Mouse (Mus musculus) fat pad, adult 2 months (tissue): ENCODE measurements around the gene Tmem163.

Experiments
- DNase-seq: peaks from one replicate; pipeline ENCODE4 v3.0.0-alpha.2; 2011; ENCODE audit warnings: low read depth, low spot score; ENCODE audit errors: extremely low read depth

Tmem163 gene

DNA sequence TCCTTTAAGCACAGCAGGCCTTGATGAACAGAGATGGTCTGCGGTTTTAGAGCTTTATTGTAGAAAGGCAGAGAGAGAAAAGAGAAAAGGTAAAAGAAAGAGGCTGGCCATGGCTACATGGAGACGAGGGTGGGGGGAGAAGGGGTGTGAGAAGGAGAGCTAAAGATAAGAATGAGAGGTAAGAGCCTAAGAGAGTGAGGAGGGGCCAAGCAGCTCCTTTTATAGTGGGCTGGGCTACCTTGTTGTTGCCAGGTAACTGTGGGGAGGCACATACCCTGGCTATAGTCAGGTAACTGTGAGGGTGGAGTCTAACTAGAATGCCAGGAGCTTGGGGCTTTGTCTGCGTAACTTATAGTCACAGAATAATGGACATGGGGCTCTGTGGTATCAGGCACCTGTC is 110.7 kb downstream of the Tmem163 start:
- DNase-seq = no peak

DNA sequence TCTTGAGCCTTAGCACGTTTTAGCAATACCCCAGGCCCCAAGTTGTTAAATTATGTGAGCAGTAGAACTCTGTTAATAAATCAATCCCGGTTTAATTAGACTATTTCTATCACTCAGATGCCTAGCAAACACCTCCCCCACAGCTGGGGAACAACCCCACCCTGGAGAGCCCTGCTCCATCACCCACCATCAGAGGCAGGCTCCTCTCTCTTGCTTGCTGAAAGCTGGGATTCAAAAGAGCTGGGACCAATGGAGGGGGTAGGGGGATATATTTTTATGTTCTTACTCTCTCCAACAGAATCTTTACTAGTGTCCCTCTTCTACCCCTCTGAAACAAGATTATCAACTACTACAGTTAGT is 122.9 kb downstream of the Tmem163 start:
- no peak for DNase-seq

DNA sequence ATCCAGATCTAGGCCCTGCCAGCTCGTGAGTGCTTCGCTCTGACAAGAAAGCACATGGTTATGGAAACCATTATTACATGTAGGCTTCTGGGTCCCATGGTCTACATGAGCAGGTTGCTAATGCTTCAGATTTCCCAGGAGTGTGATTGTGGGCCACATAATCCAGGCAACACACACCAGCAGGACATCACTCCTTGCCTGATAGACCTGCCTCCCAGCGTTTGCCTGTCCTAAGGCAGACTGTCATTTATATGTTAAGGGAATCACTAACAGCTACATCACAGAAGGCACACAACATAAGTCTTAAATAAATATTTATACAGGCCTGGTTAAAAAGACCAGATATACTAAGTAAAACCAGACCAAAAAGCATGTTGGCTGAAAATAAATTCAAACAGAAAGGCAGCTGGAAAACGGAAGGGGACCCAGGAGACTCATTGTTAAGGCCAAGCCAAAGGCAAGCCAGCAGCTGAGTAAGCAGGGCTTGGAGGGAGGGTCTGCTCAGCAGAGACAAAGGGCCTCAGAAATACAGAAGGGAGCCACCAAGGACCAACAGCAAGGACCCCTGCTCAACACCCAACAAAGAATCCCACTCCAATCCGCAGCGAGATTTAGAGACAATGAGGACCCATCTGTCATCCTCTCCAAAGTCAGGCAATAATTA is 123.4 kb downstream of the Tmem163 start:
- DNase-seq = no peak

DNA sequence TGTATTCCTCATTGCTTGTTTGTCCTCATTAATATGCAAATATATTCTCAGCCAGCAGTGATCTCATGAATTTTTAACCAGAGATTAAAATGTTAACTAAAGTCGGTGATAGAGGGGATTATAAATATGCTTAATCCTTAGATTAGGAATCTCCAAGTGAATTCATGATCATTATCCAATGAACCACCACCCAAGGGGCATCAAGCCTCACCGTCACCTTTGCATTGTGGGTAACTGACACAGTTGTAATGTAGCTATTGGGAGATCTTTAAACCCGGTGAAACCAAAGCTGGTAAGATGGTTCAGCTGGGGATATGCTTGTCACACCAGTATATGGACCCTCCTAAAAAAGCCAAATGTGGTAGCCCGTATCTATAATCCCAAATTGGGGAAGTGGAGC is 131.3 kb downstream of the Tmem163 start:
- no peak for DNase-seq

DNA sequence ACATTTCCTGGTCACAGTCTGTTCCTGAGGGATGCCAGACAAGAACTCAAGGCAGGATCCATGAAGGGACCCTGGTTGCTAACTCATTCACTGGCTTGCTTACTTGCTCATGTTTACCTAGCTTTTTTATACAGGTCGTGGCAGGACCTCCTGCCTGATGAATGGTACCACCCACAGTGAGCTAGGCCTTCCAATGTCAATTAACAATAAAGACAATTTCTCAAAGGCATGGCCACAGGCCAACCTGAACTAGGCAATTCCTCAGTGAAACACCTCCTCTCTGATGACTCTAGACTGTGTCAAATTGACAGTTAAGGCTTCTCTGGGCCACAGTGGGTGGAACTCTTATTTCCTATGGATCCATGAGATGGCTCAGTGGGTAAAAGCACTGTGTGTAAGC is 136.6 kb downstream of the Tmem163 start:
- no peak for DNase-seq

DNA sequence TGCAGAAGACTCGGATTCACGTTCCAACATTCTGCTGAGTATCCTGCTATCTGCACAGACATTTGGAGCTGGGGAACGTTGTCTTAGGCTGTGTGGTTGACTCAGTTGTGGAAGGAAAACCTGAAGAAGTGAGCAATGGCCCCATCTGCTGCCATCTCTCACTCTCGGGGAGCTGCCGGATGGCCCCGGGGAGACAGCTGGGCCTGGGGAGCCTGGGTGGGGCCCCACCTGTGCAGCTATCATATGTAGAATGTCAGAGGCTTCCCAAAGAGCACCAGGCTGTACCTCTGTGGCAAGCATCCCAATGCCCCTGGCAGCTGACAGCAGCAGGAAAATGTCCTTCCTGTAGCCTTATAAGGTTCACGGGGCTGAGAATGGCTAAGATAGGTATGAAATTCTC is 137.4 kb downstream of the Tmem163 start:
- no peak for DNase-seq

DNA sequence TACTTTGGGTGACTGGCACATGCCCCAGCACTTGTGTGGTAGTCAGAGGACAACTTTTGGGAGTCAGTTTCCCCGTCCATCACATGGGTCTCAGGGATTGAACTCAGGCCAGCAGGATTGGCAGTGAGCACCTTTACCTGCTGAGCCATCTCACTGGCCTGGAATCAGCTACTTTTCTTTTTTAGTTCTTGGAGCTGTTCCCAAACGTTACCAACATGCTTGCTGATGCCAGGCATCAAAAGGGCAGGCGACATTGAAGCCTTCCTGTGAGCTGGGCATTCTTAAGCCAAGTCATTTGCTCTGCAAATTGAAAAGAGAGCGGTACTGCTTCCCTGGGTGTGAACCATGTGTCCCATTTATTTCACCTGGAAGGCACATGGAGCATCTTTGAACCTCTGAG is 137.8 kb downstream of the Tmem163 start:
- DNase-seq = no peak

DNA sequence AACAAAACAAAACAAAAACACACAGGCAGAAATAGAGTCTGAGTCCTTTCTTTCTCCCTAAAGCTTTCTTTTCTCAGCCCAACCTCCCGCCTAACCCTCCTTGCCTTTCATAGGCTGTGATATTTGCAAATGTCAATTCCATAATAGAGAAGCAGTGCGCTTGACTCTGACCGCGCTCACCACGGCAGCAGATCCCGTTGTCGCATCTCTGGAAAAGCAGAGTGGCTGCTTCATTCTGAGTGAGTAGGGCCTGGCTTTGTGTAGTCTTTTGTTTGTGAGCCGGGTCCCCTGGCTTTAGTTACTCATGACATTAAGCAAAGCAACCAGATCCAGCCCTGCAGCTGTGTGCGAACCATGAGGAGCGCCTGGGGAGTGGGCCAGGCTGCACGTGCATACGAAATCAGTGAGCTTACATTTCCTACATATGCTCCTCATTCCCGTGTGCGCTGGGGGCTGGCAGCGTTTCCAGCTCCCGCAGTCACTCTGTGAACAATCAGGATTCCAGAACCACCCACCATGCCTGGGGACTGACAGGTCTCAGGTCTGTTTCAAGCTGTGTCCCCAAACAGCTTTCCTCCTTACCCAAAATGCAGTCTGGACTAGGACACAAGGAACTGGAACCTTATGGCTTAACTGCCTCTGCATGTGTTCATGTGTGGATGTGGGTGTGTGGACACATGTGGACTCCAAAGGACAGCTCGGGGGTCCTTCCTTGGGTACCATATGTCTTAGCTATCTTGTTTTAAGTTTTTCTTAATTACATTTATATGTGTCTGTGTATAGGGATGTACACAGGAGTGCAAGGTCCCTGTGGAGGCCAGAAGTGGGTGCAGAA is 141.9 kb downstream of the Tmem163 start:
- DNase-seq = no peak

DNA sequence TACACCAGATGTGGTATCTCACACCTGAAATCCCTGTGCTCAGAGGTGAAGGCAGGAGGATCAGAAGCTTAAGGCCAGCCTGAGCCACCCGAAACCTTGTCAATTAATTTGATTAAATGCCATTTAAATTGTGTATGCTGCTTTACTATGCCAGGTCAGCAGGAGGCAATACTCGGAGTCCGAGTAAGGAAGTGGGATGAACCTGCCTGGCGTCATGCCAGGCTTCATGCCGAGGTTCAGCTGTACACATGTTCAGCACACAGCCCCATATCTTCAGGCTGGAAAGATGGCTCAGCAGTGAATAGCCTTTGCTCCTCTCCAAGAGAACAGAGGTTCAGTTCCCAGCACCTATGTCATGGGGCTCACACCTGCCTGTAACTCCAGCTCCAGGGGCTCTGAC is 142.9 kb downstream of the Tmem163 start:
- no peak for DNase-seq

DNA sequence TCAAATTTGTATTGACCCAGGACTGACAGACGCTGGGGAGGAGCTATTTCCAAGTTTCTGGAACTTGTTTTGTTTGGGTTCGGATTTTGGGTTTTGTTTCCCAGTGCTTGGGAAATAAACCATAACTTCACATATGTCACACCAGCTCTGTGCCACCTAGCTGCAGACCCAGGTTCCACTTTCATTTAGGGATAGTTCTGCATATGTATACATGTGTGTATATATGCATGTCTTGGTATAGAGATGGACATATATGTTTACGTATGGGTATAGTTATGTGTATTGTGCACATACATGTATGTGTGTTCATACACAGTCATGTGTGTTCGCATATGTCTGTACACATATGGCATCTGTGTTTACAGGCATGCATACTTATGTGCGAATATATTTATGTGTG is 147.6 kb downstream of the Tmem163 start:
- no peak for DNase-seq

DNA sequence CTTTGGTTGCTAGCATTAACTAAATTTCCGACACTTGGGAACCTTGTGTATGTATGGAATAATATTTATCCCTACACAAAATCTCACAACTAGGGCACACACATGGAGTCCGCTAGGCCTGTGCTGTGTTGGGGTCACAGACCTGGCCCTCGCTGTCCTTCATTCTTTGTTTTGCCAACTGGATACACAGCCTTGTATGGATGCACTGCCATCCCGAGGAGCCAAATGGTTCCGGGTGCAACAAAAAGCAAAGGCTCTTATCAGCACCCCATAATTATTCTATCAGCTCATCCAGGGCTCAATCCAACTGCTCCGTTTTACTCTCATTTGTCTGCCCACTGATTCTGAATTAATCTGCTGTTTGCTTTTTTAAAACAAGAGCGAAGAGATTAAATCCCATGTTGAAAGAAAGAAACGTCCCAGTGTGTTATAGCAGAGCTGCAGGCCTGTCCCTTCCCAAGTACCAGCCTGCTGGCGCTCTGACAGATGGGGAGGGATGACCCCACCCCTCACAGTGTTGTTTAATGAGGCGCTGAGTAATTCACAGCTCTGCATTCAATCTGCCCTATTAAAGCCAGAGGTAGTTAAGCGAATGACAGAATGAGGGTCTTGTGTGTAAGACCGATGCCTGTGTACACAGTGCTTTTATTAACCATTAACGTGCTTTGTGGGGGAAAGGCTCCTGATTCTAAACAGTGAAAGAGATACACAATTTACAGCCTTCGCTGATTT is 148.3 kb downstream of the Tmem163 start:
- no peak for DNase-seq

DNA sequence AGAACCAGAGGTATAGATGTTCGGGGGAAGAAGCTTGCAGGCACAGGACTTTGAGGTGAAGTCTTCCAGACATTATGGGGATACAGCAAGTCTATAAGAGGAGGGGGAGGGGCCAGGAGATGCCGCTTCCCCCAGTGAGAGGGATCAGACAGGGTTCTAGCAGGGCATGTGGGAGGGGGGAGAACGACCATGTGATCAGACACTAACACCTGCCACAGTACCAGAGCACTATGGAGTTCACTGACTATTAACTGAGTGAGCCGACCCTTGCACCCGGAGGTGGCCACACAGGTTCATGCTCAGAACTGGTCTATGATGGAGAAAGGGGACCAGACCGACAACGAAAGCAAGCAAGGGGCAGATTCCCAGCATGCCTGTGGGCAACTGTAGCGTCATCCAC is 156.0 kb downstream of the Tmem163 start:
- no peak for DNase-seq

DNA sequence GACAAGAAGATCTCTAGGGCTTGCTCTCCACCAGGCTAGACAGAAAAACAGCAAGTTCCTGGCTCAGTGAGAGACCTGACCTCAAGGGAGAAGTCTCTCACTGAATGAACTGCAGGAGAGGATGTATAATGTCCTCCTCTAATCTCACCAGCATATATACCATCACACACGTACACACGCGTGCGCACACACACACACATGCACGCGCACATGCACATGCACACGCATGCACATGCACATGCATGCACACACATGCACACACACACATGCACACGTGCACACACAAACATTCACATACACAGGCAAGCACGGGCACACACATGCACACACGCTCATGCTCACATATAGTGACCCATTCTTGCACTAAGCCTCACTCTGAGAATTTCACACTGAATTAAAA is 164.5 kb downstream of the Tmem163 start:
- DNase-seq = no peak

DNA sequence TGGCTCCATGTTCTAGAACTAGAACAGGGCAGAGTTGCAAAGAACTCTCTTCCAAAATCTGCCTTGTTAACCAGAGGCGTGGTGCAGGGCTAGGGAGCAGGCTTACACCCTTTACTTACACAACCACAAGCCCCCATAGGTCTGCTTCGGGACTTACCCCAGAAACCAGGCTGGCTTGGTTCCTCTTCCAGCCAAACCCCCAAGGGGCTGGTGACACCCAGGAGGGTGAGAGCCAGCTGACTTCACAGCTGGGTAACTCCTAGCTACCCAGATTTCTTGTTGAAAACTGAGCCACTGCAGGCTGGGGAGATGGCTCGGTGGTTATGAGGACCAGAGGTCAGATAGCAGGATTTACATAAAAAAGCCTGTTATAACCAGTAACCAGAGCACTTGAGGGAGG is 164.9 kb downstream of the Tmem163 start:
- no peak for DNase-seq

DNA sequence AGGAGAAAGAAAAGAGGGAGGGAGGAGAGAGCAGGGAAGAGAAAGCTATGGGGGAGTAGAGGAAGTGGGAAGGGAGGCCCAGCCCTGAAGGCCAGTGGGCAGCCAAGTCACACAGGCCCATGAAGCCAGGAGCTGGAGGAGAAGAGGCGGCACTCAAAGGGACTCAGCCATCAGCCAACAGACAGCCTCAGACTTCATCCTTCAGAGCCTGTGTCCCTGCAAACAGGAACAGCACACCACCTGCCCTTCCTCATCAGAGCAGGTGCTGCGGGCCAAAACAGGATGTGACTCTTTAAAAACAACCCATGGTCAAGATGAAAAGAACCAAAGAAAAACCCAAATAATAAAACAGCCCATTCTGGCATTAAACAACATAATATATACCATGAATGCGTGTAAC is 165.7 kb downstream of the Tmem163 start:
- no peak for DNase-seq

DNA sequence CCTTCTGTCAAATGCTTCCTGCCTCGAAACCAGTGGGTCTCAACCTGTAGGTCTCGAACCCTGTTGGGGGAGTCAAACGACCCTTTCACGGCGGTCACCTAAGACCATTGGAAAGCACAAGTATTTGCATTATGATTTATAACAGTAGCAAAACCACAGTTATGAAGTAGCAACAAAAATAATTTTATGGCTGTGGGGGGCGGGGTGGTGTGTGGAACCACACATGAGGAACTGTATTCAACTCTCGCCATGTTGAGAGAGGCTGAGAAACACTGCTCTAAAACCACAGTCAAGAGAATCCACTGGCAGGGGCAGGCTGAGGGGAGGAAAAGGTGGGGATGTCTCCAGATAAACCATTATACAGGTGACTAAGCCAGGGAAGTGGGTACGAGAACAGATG is 166.2 kb downstream of the Tmem163 start:
- no peak for DNase-seq

DNA sequence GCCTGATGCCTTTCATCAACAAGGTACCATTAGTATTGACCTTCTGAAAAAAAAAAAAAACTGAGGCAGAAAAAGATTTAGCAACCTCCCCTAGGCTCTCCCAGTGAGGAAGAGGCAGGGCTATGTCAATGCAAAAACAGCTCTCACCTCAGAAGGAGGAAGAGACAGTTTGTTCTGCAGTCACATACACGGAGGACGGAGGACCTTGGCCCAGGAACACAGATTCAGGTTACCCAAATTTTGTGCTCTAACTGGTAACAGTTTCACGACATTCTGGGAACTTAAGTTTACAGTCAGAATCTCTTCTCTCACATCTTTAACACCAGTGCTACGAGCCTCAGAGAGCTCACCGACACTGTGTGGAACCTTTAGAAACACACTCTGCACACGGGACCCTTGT is 166.6 kb downstream of the Tmem163 start:
- no peak for DNase-seq

DNA sequence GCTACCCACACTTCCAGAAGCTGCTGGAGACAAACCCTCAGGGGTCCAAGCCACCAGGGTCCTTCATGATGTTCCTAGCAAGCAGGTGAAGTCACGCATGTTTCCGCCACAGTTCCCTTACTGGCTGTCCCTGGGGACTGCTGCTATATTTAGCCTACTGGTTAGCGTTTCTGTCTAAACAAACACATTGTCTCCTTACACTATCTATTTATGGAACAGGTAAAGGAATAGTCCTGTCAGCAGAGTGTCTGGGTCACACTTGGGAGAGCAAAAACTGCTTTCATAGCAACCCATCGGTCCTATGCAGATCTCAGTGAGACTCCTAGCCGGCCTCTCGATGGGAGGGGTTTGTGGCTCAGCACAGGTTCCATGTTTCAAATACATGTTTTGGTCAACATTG is 168.0 kb downstream of the Tmem163 start:
- DNase-seq = no peak

DNA sequence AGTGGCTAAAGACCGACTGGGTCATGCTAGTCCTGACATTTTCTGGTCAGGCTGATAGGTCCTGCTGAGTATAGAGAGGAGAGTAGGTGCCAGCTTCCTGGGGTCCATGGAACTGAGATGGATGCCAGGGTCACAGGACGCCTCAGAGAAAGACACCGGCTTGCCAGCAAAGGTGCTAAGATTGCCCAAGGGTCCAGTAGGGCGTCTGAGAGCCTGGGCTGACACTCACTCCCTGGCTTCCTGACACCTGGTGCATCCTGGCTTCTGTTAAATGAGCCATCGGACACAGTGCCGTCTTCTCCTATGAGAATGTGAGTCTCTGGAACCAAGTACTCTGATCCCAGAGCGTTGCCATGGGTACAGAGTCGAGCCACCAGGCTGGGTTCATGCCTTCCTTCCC is 170.4 kb downstream of the Tmem163 start:
- no peak for DNase-seq

DNA sequence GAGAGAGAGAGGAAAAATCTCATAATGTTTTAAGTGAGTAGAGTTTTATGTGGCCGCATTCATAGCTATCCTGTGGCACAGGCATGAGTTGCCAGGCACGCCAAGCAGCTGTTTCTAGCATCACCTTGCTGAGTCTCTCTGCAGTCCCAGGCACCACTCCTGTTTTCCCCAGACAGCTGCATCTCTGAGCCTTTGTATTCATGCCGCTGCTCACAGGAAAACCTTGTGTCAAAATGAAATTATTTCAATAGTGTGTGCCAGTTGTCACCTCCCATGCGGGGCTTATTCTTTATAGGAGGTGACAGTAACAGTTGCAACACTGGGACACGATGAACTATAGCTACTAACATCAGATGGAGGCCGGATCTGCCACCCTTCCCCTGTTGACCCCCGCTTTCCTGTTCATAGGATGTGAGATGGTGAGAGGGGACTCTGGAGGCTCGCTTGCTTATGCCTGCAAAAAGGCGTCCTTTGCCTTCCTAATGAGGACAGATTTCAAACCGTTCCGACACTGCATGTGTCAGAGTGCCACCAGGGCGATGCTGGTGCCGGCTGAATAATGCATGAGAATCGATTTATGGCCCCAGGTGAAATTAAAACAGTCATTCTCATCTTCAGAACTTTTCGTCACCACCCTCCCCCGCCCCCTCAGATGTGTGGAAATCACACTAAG is 171.1 kb downstream of the Tmem163 start:
- no peak for DNase-seq

DNA sequence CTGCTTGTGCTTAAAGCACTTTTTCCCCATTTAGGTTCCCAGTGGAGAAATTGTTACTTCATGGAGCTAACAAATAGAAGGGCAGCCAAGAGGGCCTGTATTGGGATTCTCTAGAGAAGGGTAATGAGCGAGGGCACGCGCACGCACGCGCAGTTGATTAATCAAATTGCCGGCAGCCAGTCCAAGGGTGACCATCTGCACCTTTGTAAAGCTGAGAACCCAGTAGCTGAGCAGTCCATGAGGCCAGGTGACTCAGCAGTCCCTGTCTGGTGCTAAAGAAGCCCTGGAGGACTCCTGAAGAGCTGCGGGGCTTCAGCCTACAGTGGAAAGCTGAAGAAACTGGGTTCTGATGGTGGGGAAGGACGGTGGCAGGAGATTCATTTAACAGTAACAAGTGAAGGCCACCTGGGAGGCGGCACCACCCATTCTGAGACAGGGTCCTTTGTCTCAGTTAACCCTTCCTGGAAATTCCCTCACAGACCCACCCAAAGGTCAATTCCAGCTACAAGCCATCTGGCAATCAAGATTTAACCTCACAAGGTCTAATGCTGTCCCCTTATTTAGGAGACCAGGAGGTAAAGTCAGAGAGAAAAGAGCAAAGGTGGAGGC is 172.2 kb downstream of the Tmem163 start:
- DNase-seq = no peak
